Mouse (Mus musculus) embryonic fibroblast, embryonic 13.5 days (primary cell): ENCODE measurements around the gene Olfr1425. TPM values are rescaled to one million over a fixed set of nuclear protein-coding genes. Genes with fewer than 3 reads are reported as not detected.

Experiments
- H3K27ac ChIP-seq: 2 replicates; pipeline ENCODE4 v1.5.1; 2012; ENCODE audit warnings: low read length, control low read depth, inconsistent platforms; ENCODE audit not compliant: insufficient read depth
- H3K4me1 ChIP-seq: 2 replicates; pipeline ENCODE4 v1.6.1; 2011; ENCODE audit warnings: low read length; ENCODE audit not compliant: control insufficient read depth, insufficient read depth
- H3K4me3 ChIP-seq: 2 replicates; pipeline ENCODE4 v1.5.1; 2011; ENCODE audit warnings: mild to moderate bottlenecking, control low read depth, low read length; ENCODE audit not compliant: insufficient read depth
- CTCF ChIP-seq: IDR thresholded peaks from 2 replicates; pipeline ENCODE4 v1.5.1; 2011; ENCODE audit warnings: mild to moderate bottlenecking, control low read depth, low read length, moderate library complexity, borderline replicate concordance; ENCODE audit not compliant: insufficient read depth
- POLR2A ChIP-seq: IDR thresholded peaks from 2 replicates; pipeline ENCODE4 v1.6.1; 2011; ENCODE audit warnings: low read depth, mild to moderate bottlenecking, control low read depth, low read length, moderate library complexity
- polyA plus RNA-seq: library from polyadenylated mRNA; stranded (reverse); fragments of >200 nt; gene quantifications from 2 replicates; pipeline ENCODE4 v1.2.4, GENCODE M21; 2011; ENCODE audit warnings: low read depth; ENCODE audit not compliant: missing spikeins, insufficient read length

The Olfr1425 gene
- polyA plus RNA-seq, 1 experiment, result not detected

- H3K27ac ChIP-seq, result no peak overlapping the region
- TF ChIP-seq CTCF, result no peak
- TF ChIP-seq POLR2A, result no peak
- no peaks in the 10 kb centered on the region for H3K4me1 ChIP-seq
- no peak overlapping the region for H3K4me3 ChIP-seq
Measured at GRCm38 (mm10) chr19:12043163-12043562, 34.4 kb downstream of the Olfr1425 start.

GRCm38 (mm10) chr19:12041217-12041616 lies 36.3 kb downstream of the Olfr1425 start, which contains the start of gene Olfr1423:
Gene Olfr1423, minus strand, starts transcription at chr19:12041317.
- no peak for TF ChIP-seq CTCF
- no peak for TF ChIP-seq POLR2A
- Histone ChIP-seq H3K4me3 (no peak within 1 kb of the TSS), H3K4me1 (no peaks in the 10 kb centered on the region), H3K27ac (no peak within 1 kb of the TSS)

GRCm38 (mm10) chr19:12037727-12038126 lies 39.8 kb downstream of the Olfr1425 start:
- no peak for TF ChIP-seq CTCF
- H3K27ac ChIP-seq, result no peak overlapping the region; the same call in 1 of the 2 replicates
- no peaks in the 10 kb centered on the region for H3K4me1 ChIP-seq
- no peak overlapping the region for H3K4me3 ChIP-seq

GRCm38 (mm10) chr19:12026606-12027005 lies 50.9 kb downstream of the Olfr1425 start:
- H3K4me3 ChIP-seq, result no peak overlapping the region
- H3K4me1 ChIP-seq, result no peaks in the 10 kb centered on the region
- TF ChIP-seq POLR2A (no peak), CTCF (no peak)
- no peak overlapping the region for H3K27ac ChIP-seq

GRCm38 (mm10) chr19:12025333-12025732 lies 52.2 kb downstream of the Olfr1425 start:
- Histone ChIP-seq H3K27ac (no peak overlapping the region), H3K4me3 (no peak overlapping the region), H3K4me1 (no peaks in the 10 kb centered on the region)
- TF ChIP-seq CTCF, result no peak
- TF ChIP-seq POLR2A, result no peak

- H3K27ac ChIP-seq, result no peak overlapping the region
- no peaks in the 10 kb centered on the region for H3K4me1 ChIP-seq
- TF ChIP-seq POLR2A (no peak), CTCF (no peak)
- H3K4me3 ChIP-seq, result no peak overlapping the region
Measured at GRCm38 (mm10) chr19:12024149-12024548, 53.4 kb downstream of the Olfr1425 start.

Other genes starting within 250 kb of the Olfr1425 start
- gene Olfr1417, start 238.5 kb downstream of the Olfr1425 start, polyA plus RNA-seq, result not detected in 2 replicates
- gene Olfr1418, start 216.7 kb downstream of the Olfr1425 start, polyA plus RNA-seq, result not detected in 2 replicates
- gene Olfr1419, start 202.6 kb downstream of the Olfr1425 start, polyA plus RNA-seq, result not detected in 2 replicates
- not detected in 2 replicates for gene Olfr1420, start 191.2 kb downstream of the Olfr1425 start, polyA plus RNA-seq
- gene Patl1, start 165.3 kb downstream of the Olfr1425 start, polyA plus RNA-seq, result 23.5 and 26.1 TPM in 2 replicates
- 49.4 and 54.4 TPM in 2 replicates for gene Osbp, start 111.8 kb downstream of the Olfr1425 start, polyA plus RNA-seq
- not detected in 2 replicates for gene Olfr1423, start 36.4 kb downstream of the Olfr1425 start, polyA plus RNA-seq
- not detected in 2 replicates for gene Olfr1424, start 15.0 kb downstream of the Olfr1425 start, polyA plus RNA-seq
- gene Olfr1426, start 14.3 kb upstream of the Olfr1425 start, polyA plus RNA-seq, result not detected in 2 replicates
- gene Olfr1427, start 25.6 kb upstream of the Olfr1425 start, polyA plus RNA-seq, result not detected in 2 replicates
- not detected in 2 replicates for gene Olfr1428, start 38.2 kb upstream of the Olfr1425 start, polyA plus RNA-seq
- not detected in 2 replicates for gene Olfr76, start 45.5 kb upstream of the Olfr1425 start, polyA plus RNA-seq
- not detected in 2 replicates for gene Olfr1555-ps1, start 92.4 kb upstream of the Olfr1425 start, polyA plus RNA-seq
- not detected in 2 replicates for gene Olfr1431, start 122.9 kb upstream of the Olfr1425 start, polyA plus RNA-seq
- gene Olfr1432, start 154.9 kb upstream of the Olfr1425 start, polyA plus RNA-seq, result not detected in 2 replicates
- gene Olfr262, start 163.9 kb upstream of the Olfr1425 start, polyA plus RNA-seq, result not detected in 2 replicates
- gene Olfr235, start 183.3 kb upstream of the Olfr1425 start, polyA plus RNA-seq, result not detected in 2 replicates
- not detected in 2 replicates for gene Olfr1434, start 202.1 kb upstream of the Olfr1425 start, polyA plus RNA-seq
- not detected in 2 replicates for gene Olfr1436, start 221.4 kb upstream of the Olfr1425 start, polyA plus RNA-seq
- not detected in 2 replicates for gene Olfr1437, start 247.4 kb upstream of the Olfr1425 start, polyA plus RNA-seq